Mouse (Mus musculus): ENCODE results near the gene Gse1.
A peak's percentile ranks its signal among the peaks of the same experiment; 100 is the strongest.

DNA sequence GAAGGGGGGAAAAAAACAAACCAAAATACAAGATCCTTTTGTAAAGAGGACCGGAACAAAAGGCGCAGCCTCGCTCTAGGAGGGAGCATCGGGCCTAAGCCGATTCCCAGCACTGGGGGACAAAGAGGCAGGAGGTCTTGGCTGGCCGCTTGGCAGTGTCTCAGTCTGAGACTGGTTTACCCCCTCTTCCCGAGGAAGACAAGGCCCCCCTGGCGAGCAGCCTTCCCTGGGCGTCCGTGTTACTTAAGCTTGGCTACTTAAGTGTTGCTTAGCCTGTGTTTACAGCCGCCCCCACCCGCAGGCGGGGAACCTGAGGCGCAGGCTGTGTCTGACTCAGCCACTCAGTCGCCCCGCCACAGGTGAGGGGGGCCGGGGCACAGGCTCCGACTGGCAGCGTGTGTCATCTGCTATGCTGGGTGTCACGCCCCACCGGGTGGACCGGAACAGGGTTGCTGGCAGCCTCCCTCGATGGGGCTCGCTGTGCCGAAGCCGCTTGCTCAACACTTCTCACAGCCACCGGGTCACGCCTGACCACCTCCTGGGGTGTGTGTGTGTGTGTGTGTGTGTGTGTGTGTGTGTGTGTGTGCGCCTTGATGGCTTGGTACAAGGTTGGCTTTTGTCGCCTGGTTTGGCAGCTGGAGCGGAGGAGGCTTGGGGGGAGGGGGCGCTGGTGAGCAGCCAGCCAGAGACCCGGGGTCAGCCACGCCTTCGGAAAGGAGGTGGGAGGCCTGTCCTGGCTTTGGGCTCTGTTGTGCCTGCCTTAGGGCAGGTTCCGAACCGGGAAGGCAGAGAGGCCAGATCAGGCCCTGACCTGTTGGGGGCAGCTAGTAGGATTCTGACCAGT lies 310.4 kb downstream of the Gse1 start:
- TF ChIP-seq CTCF (conservative IDR thresholded peaks at IDR 0.05; ENCODE audit: low read length) (0 out of 2 replicates have a peak, but pooled peaks have one; percentile 12), NANOG (IDR thresholded peaks at IDR 0.05; ENCODE audit: borderline replicate concordance, low read length) (no peak), POU5F1 (IDR thresholded peaks at IDR 0.05; ENCODE audit: borderline replicate concordance, low read length) (no peak)

All from E14TG2a.4 (cell line).